Mouse (Mus musculus) thymus, postnatal 36 days (tissue): ENCODE data around the gene Sytl2.

Experiments
- DNase-seq, 2 experiments: peaks; one replicate each; pipeline ENCODE4 v3.0.0; 2022; ENCODE audit warnings: mixed read lengths in 2 of 2

Sytl2 gene

GRCm38 (mm10) chr7:90301942-90302646 is at the start of gene Sytl2:
Gene Sytl2, plus strand, starts transcription at chr7:90302252.
- peak; percentile 81 to 85 for DNase-seq

DNA sequence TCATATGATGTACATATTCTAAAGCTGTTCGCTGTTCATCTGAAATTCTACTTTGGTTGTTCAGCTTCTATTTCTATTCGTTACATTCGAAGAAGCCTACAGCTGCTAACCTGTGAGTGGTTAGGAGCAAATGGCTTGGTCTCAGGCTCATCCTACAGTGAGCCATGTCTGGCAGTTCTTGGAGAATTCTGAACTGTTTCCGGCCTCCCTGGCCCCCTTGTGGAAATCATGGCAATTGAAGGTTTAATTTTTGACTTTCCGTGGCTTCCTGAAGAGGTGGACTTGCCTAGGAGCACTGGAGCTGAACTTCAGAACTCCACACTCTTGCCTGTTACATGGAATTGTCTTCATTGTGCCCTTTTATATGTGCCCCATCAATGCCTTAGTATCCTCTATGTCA is 49.1 kb upstream of the Sytl2 start:
- no peak for DNase-seq

- no peak for DNase-seq
Measured at GRCm38 (mm10) chr7:90258701-90259100, 43.4 kb upstream of the Sytl2 start.

GRCm38 (mm10) chr7:90259899-90260298 is 42.2 kb upstream of the Sytl2 start:
- DNase-seq, result no peak

- DNase-seq, result no peak
Measured at GRCm38 (mm10) chr7:90261902-90262599, 40.0 kb upstream of the Sytl2 start.

DNA sequence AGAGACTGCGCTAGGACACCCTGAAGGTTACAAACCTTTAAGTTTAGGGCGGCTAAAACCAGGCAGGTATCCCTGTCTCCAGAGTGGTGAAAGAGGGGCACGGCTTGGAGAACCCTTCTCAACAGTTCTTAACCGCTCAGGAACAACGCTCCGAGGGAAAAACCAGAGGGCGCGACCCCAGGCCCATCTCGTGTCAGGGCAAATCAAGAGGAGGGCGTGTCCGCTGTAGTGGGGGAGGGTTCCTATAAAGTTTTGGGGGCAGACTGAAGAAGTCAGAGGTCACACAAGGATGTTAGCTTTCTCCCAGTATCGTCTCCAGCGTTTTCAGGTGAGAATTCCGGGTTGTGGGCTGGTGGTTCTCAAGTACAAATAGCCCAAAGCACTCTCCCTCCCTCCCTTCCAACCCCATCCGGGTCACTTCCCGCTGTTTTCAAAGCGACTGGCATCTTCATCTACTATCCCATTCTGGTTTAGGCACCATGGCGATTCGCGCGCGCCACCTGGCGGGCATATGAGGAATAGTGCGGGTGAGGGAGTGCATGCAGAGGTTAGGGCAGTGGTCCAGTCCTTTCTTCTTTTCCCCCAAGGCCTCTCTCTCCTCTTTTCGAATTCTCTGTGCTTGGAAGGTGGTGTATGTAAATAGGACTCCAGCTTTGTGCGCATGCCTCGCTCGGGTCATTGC is 36.6 kb upstream of the Sytl2 start, which contains the start of gene Ccdc83:
Gene Ccdc83, minus strand, starts transcription at position 489 of the 682 bp plus-strand sequence.
- peak; percentile 59 to 66 for DNase-seq

- DNase-seq, result no peak
Measured at GRCm38 (mm10) chr7:90270141-90270540, 31.9 kb upstream of the Sytl2 start.

DNA sequence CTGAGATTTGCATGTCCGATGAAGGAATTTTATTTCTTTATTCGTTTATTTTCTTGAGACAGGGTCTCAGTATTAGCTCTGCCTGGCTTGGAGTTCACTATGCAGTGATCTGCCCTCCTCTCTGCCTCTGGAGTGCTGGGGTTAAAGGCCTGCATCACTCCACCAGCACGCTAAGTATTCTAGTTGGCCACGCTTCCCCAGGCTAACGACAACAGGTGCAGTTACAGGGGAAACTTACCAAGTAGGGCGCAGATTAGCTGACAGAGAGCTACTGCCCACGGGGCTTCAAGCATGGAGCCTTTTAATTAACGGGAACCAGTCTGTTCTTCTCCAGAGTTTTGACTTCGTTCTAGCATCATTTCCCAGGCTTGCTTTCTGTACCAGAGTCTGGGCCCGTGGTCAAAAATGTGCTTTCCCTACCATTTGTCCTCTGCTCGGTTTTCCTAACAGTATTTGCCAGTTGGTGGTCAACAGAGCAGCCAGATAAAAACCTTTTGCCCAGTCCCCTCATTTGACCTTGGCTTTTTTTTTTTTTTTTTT is 27.4 kb upstream of the Sytl2 start:
- no peak for DNase-seq

- no peak for DNase-seq
Measured at GRCm38 (mm10) chr7:90277246-90277645, 24.8 kb upstream of the Sytl2 start.

GRCm38 (mm10) chr7:90277769-90278168 is 24.3 kb upstream of the Sytl2 start:
- DNase-seq, result no peak

GRCm38 (mm10) chr7:90279136-90279535 is 22.9 kb upstream of the Sytl2 start:
- no peak for DNase-seq

DNA sequence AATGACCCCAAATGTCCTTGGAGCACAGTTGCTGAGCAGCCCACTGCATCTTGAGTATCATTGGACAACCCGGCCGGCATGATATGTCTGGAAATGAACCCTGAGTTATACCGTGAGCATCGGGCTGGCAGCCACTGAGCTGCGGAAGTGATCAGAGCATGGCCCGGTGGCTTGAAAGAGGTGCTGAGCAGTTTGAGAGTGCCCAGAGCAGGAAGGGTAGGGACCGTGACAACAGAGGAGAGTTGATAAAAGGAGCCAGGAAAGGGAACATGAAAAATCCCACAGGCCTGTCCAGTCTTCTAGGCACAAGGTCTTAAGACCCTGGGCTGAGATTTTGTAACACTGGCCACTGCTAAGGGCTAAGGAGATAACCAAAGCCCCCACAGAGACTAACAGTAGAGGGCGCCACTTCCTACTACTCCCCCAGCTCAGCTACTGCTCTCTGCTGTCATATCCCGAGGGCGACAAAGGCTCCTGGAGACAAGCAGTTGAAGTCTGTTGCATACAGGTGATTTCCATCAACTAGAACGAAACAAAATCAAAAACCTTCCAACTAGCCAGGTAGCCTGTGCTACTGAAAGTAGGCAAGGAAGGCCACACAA is 21.7 kb upstream of the Sytl2 start:
- DNase-seq, result peak; percentile 61 to 63

GRCm38 (mm10) chr7:90280878-90281277 is 21.2 kb upstream of the Sytl2 start:
- DNase-seq, result no peak

GRCm38 (mm10) chr7:90281759-90282546 is 20.1 kb upstream of the Sytl2 start:
- DNase-seq, result no peak

DNA sequence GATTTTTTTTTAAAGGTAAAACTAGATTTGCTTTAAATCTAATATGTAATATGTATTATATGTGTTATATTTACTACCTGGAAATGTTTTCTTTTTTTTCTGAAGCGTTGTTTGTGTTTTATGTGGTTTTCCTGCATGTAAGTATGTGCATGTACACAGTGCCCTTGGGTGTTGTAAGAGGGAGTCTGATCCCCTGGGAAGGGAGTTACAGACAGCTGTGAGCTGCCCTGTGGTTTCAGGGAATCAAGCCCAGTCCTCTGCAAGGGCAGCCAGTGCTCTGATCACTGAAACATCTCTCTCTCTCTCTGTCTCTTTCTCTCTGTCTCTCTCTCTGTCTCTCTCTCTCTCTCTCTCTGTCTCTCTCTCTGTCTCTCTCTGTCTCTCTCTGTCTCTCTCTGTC is 19.3 kb upstream of the Sytl2 start:
- no peak for DNase-seq

- DNase-seq, result no peak
Measured at GRCm38 (mm10) chr7:90284793-90285192, 17.3 kb upstream of the Sytl2 start.

GRCm38 (mm10) chr7:90291885-90292284 is 10.2 kb upstream of the Sytl2 start:
- DNase-seq, result no peak

DNA sequence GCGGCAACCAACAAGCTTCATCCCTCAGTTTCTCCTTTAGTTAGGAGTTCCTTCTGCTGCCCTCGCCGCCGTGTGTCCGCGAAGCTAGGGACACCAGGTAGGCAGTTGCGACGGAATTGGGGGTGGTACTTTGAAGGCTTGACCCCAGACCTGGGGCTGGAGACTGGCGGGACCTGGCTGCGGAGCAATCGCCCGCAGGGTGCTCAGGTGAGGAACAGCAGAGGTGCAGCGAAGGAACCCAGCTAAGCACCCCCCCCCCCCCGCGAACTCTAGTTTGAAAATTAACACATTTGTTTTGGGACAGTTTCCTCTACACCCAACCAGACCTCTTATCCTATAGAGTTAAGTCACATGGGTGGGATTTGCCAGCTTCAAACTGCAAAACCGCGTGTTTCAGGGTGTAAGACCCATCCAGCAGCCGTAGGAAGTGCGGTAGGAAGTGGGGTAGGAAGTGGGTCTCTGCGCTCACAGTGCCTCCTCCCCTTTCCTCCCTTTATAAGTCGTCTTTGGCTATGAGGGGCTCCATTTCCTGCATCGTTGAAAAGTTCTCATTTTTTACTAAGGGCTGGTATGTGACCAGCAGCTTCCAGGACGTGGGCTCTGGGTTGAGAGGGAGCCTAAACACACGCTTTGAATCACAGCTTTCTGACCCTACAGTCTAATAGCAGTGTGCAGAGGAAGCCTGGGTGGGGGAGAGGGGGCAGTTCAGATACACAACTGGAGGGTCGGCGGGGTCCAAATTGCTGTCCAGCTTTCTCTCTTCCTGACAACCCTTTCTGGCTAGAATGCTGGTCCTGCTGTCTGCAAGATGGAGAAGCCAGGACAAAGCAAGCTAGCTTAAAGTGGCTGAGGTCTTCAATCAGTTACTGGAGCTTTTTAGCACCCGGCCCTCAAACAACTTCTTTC is 848 bp downstream of the Sytl2 start:
- peak; percentile 61 to 67 for DNase-seq

- no peak for DNase-seq
Measured at GRCm38 (mm10) chr7:90306079-90306478, 4.0 kb downstream of the Sytl2 start.

GRCm38 (mm10) chr7:90306968-90307367 is 4.9 kb downstream of the Sytl2 start:
- DNase-seq, result no peak

DNA sequence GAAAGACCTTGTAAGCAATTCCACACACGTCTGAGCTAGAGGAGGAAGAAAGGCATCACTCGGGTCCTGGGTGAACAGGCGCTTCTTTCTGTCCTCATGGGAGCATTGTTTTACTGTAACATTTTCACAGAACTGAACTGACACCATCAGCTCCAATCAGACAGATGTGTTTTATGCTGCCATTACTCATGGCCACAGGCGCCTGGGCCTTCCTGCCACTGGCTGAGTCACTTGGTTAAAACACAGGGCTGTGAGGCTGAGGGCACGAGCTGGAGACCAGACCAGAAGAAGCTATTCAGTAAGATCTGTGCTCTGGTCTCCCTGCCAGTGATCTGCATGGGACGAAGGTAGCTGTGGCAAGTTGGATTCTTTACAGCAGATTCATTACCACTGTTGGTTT is 6.0 kb downstream of the Sytl2 start:
- DNase-seq, result no peak
